Mouse (Mus musculus): Measurements from ENCODE around the gene Slc25a16. TPM values are rescaled to one million over a fixed set of nuclear protein-coding genes. Genes with fewer than 3 reads are reported as not detected.

Slc25a16 gene
- polyA plus RNA-seq (2014; fragmentation: Nextera tagmentation; extraction: Ambion mirVana): 9.6 and 10.6 TPM in 2 replicates

DNA sequence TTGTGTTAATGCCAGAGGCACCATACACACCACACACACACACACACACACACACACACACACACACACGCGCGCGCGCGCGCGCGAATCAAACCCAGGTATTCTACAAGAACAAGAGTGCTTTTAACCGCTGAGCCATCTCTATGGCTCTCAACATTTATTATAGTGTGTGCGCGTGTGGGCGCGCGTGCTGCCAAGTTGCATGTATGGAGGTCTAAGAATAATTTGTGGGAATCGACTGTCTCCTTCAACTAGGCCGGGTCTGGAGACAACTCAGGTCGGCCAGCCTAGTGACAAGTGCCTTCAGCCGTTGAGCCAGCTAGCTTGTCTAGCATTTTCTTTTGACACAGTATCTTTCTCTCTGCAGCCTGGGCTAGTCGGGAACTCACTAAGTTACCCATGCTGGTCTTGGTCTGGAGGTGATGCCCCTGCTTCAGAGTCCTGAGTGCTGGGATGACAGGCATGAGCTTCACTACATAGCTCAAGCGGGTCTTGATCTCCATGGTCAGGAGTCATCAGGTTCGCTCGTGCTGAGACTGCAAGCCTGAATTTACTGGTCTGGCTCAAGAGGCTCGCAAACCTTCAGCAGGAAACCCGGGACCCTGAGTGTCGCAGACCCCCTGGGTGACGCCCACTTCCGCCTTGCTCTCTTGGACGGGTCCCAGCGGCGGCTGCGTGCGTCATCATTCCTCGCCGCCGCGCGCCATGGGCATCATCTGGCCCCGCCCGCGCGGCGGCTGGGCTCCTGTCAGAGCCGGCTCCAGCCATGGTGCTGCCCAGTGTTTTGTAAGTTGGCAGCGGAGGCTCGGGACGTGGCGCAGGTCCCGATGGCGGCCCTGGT is at the start of gene Slc25a16:
Gene Slc25a16 (plus strand): TSS at position 709 of the 841 bp plus-strand sequence.
- Histone ChIP-seq H3K4me1 (ENCODE audit: control insufficient read depth, insufficient read depth, low read length) (peaks cover 5% of the 10 kb centered on the region), H3K4me3 (ENCODE audit: low read depth, low read length) (peak within 1 kb of the TSS; percentile 95), H3K36me3 (ENCODE audit: control insufficient read depth, insufficient read depth, low read length) (no peaks in the 10 kb centered on the region), H3K4me2 (peak within 1 kb of the TSS; percentile 92), H3K9ac (ENCODE audit: low read length) (peak within 1 kb of the TSS; percentile 86), H3K9me3 (ENCODE audit: control insufficient read depth, low read length) (no peaks in the 10 kb centered on the region), H3K27me3 (ENCODE audit: control insufficient read depth, insufficient read depth, low read length) (no peaks in the 10 kb centered on the region), H3K27ac (ENCODE audit: low read depth, low read length) (peak within 1 kb of the TSS; percentile 67)
- DNase-seq (ENCODE audit: low spot score, missing footprints) (peak; percentile 100), ATAC-seq (ENCODE audit: low FRiP score) (peak; percentile 99)
- whole genome bisulfite sequencing: 8% methylated on average over 49 of the region's 50 CpGs

DNA sequence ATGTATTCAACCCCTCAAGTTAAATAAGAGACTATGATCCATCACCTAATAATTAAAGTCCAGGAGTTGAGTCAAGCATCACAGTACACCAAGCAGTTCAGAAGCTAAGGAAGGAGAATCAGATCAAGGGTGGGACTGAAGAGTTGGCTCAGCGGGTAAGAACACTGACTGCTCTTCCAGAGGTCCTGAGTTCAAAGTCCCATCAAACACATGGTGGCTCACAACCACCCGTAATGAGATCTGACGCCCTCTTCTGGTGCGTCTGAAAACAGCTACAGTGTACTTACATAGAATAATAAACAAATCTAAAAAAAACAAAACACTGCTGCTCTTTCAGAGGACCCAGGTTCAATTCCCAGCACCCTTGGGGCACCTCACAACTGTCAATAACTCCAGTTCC is 45.6 kb upstream of the Slc25a16 start:
- ATAC-seq (ENCODE audit: low FRiP score): no peak
- 80% methylated on average over 4 of the region's 4 CpGs for WGBS

DNA sequence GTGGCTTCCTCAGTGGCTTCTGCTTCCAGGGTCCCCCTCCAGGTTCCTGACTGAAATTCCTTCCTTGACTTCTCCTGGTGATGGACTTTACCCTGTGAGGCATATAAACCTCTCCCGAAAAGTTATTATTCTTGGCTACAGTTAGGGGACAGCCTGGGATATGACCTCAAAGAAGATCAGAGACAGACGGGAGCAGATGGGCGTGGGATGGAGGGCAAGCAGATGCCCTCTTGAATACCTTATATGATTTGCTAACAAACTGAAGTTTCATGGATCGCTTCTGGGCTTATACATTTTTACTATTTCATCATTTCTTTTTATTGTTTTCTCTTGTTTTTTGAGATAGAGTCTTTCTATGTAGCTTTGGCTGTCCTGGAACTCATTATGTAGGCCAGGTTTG is 44.9 kb upstream of the Slc25a16 start:
- no peak overlapping the region for H3K4me2 ChIP-seq
- no peaks in the 10 kb centered on the region for H3K4me1 ChIP-seq (ENCODE audit: control insufficient read depth, insufficient read depth, low read length)
- 90% methylated on average over 4 of the region's 4 CpGs for WGBS
- H3K9ac ChIP-seq (ENCODE audit: low read length): no peak overlapping the region
- no peaks in the 10 kb centered on the region for H3K27me3 ChIP-seq (ENCODE audit: control insufficient read depth, insufficient read depth, low read length)
- ATAC-seq (ENCODE audit: low FRiP score) (no peak), DNase-seq (ENCODE audit: low spot score, missing footprints) (no peak)
- no peaks in the 10 kb centered on the region; the same call in 1 of the 2 replicates for H3K36me3 ChIP-seq (ENCODE audit: control insufficient read depth, insufficient read depth, low read length)
- no peaks in the 10 kb centered on the region for H3K9me3 ChIP-seq (ENCODE audit: control insufficient read depth, low read length)
- H3K27ac ChIP-seq (ENCODE audit: low read depth, low read length): no peak overlapping the region
- no peak overlapping the region for H3K4me3 ChIP-seq (ENCODE audit: low read depth, low read length)

More for the DNA sequence above, 45.6 kb upstream of the Slc25a16 start:
- DNase-seq (ENCODE audit: low spot score, missing footprints): no peak
- H3K27ac ChIP-seq (ENCODE audit: low read depth, low read length): no peak overlapping the region
- H3K4me2 ChIP-seq: no peak overlapping the region
- no peaks in the 10 kb centered on the region for H3K27me3 ChIP-seq (ENCODE audit: control insufficient read depth, insufficient read depth, low read length)
- H3K9me3 ChIP-seq (ENCODE audit: control insufficient read depth, low read length): no peaks in the 10 kb centered on the region
- no peaks in the 10 kb centered on the region for H3K4me1 ChIP-seq (ENCODE audit: control insufficient read depth, insufficient read depth, low read length)
- no peak overlapping the region for H3K9ac ChIP-seq (ENCODE audit: low read length)
- H3K36me3 ChIP-seq (ENCODE audit: control insufficient read depth, insufficient read depth, low read length): no peaks in the 10 kb centered on the region; the same call in 1 of the 2 replicates
- H3K4me3 ChIP-seq (ENCODE audit: low read depth, low read length): no peak overlapping the region

DNA sequence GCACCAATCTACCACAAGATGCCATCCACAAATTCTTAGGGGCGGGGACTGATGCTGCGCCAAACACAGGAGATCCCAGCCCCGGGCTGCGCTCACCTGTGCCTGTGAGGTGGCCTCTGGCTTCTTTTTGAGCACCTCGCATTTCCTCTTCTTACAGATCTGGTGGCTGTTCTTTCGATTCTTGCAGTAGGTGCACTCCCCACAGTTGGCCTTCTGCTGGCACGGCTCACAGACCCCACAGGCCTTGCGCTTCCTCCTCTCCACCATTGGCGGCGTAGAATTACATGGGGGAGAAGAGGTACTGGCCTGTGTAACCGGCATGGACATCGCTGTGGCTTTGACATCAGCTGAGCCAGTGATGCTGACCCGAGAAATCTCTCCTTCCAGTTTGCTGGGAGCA is 42.4 kb upstream of the Slc25a16 start:
- H3K4me3 ChIP-seq (ENCODE audit: low read depth, low read length): no peak overlapping the region
- ATAC-seq (ENCODE audit: low FRiP score) (no peak), DNase-seq (ENCODE audit: low spot score, missing footprints) (no peak)
- H3K27ac ChIP-seq (ENCODE audit: low read depth, low read length): no peak overlapping the region
- no peaks in the 10 kb centered on the region for H3K9me3 ChIP-seq (ENCODE audit: control insufficient read depth, low read length)
- no peak overlapping the region for H3K9ac ChIP-seq (ENCODE audit: low read length)
- no peaks in the 10 kb centered on the region; the same call in 1 of the 2 replicates for H3K36me3 ChIP-seq (ENCODE audit: control insufficient read depth, insufficient read depth, low read length)
- no peaks in the 10 kb centered on the region; the same call in 1 of the 2 replicates for H3K4me1 ChIP-seq (ENCODE audit: control insufficient read depth, insufficient read depth, low read length)
- H3K27me3 ChIP-seq (ENCODE audit: control insufficient read depth, insufficient read depth, low read length): no peaks in the 10 kb centered on the region
- 88% methylated on average over 13 of the region's 13 CpGs for WGBS
- no peak overlapping the region for H3K4me2 ChIP-seq

DNA sequence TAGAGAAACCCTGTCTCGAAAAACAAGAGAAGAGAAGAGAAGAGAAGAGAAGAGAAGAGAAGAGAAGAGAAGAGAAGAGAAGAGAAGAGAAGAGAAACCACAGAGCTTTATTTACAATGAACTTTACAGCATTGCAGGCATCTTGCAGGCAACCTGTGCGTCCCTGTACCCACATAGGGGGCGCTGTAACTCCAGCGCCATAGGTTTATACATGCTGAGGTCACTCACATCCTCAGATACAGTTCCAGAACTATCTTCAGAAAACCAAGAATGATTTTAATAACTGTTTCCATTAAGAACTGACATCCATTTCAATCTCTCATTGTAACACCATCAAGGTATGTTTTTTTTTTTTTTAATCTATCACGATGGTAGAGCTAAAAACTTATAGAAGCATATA is 39.2 kb upstream of the Slc25a16 start:
- DNase-seq (ENCODE audit: low spot score, missing footprints) (no peak), ATAC-seq (ENCODE audit: low FRiP score) (no peak)
- no peak overlapping the region for H3K27ac ChIP-seq (ENCODE audit: low read depth, low read length)
- 45% methylated on average over 5 of the region's 5 CpGs for WGBS
- H3K36me3 ChIP-seq (ENCODE audit: control insufficient read depth, insufficient read depth, low read length): no peaks in the 10 kb centered on the region; the same call in 1 of the 2 replicates
- no peak overlapping the region for H3K9ac ChIP-seq (ENCODE audit: low read length)
- H3K4me3 ChIP-seq (ENCODE audit: low read depth, low read length): no peak overlapping the region
- H3K27me3 ChIP-seq (ENCODE audit: control insufficient read depth, insufficient read depth, low read length): peaks cover 2% of the 10 kb centered on the region; the same call in 1 of the 2 replicates
- H3K4me2 ChIP-seq: no peak overlapping the region
- no peaks in the 10 kb centered on the region for H3K9me3 ChIP-seq (ENCODE audit: control insufficient read depth, low read length)
- H3K4me1 ChIP-seq (ENCODE audit: control insufficient read depth, insufficient read depth, low read length): peaks cover 5% of the 10 kb centered on the region; the same call in 1 of the 2 replicates

DNA sequence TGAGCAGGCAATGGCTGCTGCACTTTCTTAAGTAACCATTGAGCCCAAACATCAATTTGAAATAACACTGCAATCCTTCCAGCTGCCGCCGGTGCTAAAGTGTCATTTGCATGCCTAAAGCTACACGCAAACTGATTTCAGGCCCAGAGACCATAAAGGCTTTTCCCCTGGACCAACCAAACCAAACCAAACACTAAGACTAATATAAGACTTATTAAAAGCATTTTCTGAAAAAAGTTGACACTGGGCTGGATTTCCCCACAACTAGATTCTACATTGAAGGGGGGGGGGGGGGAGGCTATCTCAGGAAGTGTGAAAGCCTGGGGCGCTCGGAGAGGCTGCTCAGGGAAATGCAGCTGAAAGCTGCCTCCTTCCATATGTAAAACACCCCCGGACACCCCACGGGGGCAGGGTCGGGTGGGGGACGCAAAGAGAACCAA is 36.5 kb upstream of the Slc25a16 start:
- Histone ChIP-seq H3K9me3 (ENCODE audit: control insufficient read depth, low read length) (no peaks in the 10 kb centered on the region), H3K4me2 (peak overlapping the region; percentile 26; the same call in 1 of the 2 replicates), H3K9ac (ENCODE audit: low read length) (no peak overlapping the region), H3K4me1 (ENCODE audit: control insufficient read depth, insufficient read depth, low read length) (peaks cover 5% of the 10 kb centered on the region; the same call in 1 of the 2 replicates), H3K4me3 (ENCODE audit: low read depth, low read length) (no peak overlapping the region), H3K27me3 (ENCODE audit: control insufficient read depth, insufficient read depth, low read length) (peaks cover 2% of the 10 kb centered on the region; the same call in 1 of the 2 replicates), H3K27ac (ENCODE audit: low read depth, low read length) (no peak overlapping the region), H3K36me3 (ENCODE audit: control insufficient read depth, insufficient read depth, low read length) (no peaks in the 10 kb centered on the region; the same call in 1 of the 2 replicates)
- WGBS: 8% methylated on average over 9 of the region's 9 CpGs
- DNase-seq (ENCODE audit: low spot score, missing footprints): peak; percentile 89
- no peak for ATAC-seq (ENCODE audit: low FRiP score)

DNA sequence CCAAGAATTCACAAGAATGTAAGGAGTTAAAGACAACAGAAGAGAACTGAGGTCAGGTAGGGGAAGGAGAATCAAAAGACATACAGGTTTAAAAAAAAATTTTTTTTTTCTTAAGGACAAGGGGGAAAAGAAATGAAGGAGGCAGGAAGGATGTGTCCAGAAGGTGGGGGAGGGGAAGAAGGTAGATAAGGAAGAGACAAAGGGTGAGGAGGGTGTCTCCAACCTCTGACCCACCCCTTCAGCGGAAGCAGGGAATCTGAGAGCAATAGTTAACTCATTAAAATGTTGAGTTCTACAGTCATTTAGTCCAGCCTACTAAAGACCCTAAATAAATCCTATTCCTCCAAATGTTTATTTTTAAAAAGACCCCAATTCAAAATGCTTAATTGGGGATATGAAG is 35.9 kb upstream of the Slc25a16 start:
- H3K36me3 ChIP-seq (ENCODE audit: control insufficient read depth, insufficient read depth, low read length): no peaks in the 10 kb centered on the region
- ATAC-seq (ENCODE audit: low FRiP score) (no peak), DNase-seq (ENCODE audit: low spot score, missing footprints) (no peak)
- no peaks in the 10 kb centered on the region for H3K9me3 ChIP-seq (ENCODE audit: control insufficient read depth, low read length)
- peaks cover 5% of the 10 kb centered on the region; the same call in 1 of the 2 replicates for H3K4me1 ChIP-seq (ENCODE audit: control insufficient read depth, insufficient read depth, low read length)
- peaks cover 2% of the 10 kb centered on the region; the same call in 1 of the 2 replicates for H3K27me3 ChIP-seq (ENCODE audit: control insufficient read depth, insufficient read depth, low read length)
- peak overlapping the region; percentile 26; the same call in 1 of the 2 replicates for H3K4me2 ChIP-seq
- H3K9ac ChIP-seq (ENCODE audit: low read length): no peak overlapping the region
- H3K27ac ChIP-seq (ENCODE audit: low read depth, low read length): no peak overlapping the region
- no peak overlapping the region for H3K4me3 ChIP-seq (ENCODE audit: low read depth, low read length)
- 18% methylated on average over 1 of the region's 1 CpGs for WGBS

DNA sequence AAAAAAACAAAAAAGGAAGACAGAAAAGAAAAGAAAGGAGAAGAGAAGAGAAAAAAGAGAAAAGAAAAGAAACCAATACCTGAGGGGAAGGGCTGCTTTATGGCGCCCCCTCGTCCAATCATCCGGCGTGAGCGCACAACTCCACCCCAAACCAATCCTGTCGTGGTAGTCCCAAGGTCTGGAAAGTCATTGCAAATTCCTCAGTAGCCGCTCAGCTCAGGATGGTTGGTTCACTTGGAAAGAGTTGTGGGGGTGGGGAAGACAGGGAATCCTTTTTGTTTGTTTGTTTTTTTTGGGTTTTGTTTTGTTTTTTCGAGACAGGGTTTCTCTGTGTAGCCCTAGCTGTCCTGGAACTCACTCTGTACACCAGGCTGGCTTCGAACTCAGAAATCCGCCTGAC is 35.0 kb upstream of the Slc25a16 start:
- Histone ChIP-seq H3K27ac (ENCODE audit: low read depth, low read length) (no peak overlapping the region), H3K4me3 (ENCODE audit: low read depth, low read length) (peak overlapping the region; percentile 60; the same call in 1 of the 2 replicates), H3K4me1 (ENCODE audit: control insufficient read depth, insufficient read depth, low read length) (peaks cover 5% of the 10 kb centered on the region; the same call in 1 of the 2 replicates), H3K27me3 (ENCODE audit: control insufficient read depth, insufficient read depth, low read length) (peaks cover 2% of the 10 kb centered on the region; the same call in 1 of the 2 replicates), H3K36me3 (ENCODE audit: control insufficient read depth, insufficient read depth, low read length) (no peaks in the 10 kb centered on the region), H3K9ac (ENCODE audit: low read length) (no peak overlapping the region), H3K9me3 (ENCODE audit: control insufficient read depth, low read length) (no peaks in the 10 kb centered on the region), H3K4me2 (0 out of 2 replicates have a peak overlapping the region, but pooled peaks have one; percentile 74)
- DNase-seq (ENCODE audit: low spot score, missing footprints) (no peak), ATAC-seq (ENCODE audit: low FRiP score) (no peak)
- 29% methylated on average over 10 of the region's 10 CpGs for WGBS

Data from midbrain, embryonic 11.5 days (tissue).